Mouse (Mus musculus): ENCODE measurements at regions not wholly inside any gene's neighbourhood (a gene's known extent, or its start where the extent isn't known, plus 50 kb on each side); places are given as distances from the start of the nearest gene placed in this dataset.

DNA sequence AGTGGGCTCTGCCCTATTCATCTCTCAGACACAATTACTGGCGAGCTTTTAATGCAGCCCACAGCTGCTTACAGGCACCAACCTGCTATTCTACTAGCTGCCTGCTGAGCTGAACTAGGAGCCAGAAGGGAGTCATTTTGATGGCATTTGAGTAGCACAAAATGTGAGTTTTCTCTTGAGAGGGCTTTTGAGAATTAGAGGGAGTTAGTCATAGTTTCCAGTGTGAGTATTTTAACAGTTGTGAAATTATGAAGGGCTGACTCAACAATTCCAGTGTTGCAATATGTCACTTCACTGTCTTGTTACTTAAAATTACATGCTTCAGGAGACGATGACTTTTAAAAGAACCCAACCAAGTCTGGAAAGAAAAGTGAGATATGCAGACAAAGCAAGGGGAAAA, 54.4 kb upstream of the Ly86 start:
- DNase-seq (ENCODE audit: low spot score in 2 of 2) = no peak

DNA sequence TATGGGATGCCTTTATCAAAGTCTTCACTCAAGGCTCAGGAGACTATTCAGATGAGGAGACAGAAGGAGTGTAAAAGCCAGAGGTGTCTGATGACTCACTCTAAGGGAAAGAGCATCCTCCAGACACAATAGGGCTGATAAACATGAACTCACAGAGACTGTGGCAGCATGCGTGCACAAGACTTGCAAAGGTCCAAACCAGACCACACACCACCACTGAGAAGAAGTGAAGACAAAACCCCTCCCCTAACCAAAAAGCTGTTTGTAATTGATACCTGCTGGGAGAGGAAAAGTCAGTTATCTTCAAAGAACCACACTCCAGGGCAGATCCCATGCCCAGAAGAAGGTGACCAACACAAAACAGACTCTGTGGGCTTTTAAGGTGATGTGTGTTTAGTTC, 56.0 kb upstream of the Ly86 start:
- DNase-seq (ENCODE audit: low spot score in 2 of 2) = no peak

DNA sequence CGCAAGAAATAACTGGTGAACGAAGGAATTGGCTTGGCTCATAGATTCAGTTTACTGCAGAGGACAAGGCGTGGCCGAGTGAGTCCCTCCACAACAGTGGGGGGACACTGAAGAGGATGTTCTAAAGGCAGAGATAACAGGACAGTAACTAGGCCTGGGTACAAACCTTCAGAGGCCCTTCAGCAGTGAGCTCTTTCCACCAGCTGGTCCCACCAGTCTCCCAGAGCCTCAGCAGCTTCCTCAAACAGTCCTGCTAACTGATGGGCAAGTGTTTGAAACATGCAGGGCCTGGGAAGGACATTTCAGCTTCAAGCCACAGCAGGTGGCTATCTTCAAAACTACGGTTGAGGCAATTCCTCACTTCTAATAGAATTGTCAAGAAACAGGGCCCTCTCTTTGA, 62.5 kb upstream of the Ly86 start:
- no peak for DNase-seq (ENCODE audit: low spot score in 2 of 2)

DNA sequence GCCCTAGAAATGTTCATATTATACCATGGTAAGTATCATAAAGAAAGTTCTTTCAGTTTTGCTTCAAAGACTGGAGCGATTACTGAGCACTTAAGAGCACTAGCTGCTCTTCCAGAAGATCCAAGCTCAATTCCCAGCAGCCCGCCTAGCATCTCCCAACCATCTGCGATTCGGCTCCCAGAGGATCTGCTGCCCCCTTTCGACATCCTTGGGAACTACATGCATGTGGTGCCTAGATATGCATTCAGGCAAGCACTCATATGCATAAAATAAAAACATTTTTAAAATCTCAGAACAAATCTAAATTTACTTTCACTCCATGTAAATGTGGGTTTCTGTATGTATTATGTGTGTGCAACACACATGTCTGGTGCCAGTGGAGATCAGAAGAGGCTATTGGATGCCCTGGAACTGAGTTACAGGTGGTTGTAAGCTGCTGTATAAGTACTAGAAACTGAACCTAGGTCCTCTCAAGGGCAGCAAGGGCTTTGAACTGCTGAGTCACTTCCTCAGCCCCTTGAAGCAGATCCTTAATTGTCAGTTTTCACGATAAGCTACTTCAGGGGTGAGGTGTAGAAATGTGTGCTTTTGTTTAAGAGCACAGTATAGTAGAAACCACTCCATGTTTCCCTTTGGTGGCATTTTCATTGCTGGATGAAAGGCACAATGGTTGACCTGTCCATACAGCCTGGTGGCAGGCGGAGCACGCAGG, 65.8 kb upstream of the Ly86 start:
- no peak for DNase-seq (ENCODE audit: low spot score in 2 of 2)

DNA sequence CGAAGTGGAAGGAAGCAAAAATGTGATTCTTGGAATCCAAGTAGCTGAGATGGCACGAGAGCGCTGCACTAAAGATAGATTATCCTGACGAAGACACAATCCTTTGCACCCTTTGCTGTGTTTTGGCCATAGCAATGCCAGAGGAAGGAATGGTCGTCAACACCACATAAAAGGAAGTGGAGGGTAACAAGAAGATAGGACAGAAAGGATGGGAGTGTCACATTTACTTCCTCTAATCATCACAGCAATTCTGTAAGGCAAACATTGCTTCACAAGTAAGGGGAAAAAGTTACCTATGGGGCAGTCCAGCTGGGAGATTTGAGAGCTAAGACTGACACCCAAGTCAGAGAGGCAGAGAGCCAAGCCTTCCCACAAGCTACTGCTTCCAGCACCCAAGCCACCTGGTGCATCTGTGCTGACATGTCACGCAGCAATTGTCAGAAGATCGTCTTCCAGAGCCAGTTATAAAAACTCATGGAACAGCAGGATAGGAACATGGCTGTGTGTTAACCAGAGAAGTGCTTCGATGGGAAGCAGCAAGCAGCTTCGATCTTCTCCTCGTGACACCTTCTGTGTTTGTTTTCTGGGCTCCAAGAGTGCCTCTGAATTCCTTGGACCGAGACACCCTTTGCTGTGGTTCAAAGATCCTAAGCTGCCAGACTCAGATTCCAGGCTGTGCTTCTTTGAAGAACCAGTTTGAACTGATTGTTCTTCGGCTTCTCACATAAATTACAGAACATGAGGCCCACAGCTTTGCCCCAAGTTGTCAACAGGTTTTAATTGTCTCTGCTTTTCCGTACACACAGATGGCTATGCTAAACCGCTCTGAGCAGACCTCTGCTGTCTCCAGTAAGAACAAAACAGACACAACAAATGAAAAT, 95.2 kb upstream of the Ly86 start:
- DNase-seq (ENCODE audit: low spot score in 2 of 2) = no peak

DNA sequence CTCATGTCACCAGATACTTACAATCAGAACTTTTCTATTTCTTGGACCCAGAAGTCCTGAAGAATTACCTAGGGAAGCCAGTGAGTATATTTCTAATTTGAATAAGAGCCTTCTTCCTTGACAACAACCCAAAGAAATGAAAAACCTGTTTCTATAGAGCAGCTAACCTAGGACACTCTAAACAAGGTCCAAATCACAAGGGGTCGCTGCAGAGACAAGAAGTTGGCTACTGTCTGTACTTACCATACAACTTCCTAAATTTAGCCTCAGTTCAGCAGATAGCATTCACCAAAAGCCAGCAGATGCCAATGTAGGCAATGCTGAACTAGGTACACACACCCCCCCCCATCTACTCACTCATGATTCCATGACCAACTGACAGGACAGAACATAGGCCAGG, 96.3 kb upstream of the Ly86 start:
- no peak for DNase-seq (ENCODE audit: low spot score in 2 of 2)

DNA sequence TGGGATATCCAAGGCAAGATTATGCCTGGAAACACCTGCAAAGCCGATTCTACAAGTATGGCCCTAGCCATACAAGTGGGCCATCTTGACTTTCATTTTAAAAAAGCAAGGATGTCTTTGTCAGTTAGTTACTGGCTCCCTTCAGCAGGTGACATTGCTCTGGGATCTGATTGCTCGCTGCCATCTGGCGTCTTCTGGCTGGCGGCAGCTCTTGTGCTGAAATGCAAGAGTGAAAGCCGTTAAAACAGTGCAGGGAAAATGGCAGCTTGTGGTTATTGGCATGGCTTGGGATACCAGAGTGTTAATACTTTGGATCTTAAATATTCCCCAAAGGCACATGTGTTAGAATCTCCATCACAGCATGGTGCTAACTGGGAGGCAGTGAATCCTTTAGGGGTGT, 105.0 kb upstream of the Ly86 start:
- no peak for DNase-seq (ENCODE audit: low spot score in 2 of 2)

DNA sequence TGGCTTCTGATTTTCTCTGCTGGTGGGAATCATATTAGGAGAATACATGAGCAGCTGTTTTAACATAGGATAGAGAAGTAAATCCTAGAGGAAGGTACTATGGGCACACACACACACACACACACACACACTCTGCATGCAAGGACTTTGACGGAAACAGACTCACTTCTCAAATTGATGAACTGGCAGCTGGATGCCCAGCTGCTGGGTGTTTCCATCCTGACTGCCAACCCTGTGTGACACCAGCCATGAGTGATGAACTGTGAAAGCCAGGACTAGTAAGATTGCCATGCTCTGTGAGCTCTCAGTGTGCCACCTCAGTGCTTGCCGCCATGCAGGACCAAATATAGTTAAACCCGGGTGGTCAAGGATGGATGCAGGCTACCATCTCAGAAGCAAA, 107.7 kb upstream of the Ly86 start:
- DNase-seq (ENCODE audit: low spot score in 2 of 2) = no peak

DNA sequence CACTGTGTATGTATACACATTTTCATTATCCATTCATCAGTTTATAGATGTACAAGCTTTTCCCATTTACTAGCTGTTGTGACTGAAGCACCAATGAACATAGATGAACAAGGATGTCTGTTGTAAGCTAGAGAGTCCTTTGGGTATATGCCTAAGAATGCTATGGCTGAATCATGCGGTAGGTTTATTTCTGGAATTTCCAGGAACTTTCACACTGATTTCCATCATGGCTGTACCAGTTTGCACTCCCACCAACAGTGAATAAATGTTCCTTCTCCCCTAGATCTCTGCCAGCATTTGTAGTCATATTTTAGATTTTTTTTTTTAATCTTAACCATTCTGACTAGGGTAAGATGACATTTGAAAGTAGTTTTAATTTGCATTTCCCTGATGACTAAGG, 119.2 kb upstream of the Ly86 start:
- no peak for DNase-seq (ENCODE audit: low spot score in 2 of 2)

DNA sequence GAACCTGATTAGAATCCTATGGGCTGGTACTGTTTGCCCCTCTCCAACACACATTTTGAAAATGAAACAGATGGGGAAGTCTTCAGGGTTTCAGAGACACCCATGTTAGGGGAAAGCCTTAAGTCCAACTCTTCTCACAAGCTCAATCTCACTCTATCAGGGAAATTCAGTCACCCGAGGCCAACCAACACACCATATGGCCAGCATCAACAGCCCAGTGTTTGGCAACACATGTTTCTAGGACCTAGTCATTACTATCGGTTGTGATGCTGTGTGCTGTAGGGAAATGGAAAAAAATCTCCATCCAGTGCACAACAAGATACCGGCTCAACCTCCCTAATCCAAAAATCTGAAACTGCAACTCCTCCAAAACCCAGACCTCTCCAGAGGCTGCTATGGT, 124.6 kb upstream of the Ly86 start:
- no peak for DNase-seq (ENCODE audit: low spot score in 2 of 2)

DNA sequence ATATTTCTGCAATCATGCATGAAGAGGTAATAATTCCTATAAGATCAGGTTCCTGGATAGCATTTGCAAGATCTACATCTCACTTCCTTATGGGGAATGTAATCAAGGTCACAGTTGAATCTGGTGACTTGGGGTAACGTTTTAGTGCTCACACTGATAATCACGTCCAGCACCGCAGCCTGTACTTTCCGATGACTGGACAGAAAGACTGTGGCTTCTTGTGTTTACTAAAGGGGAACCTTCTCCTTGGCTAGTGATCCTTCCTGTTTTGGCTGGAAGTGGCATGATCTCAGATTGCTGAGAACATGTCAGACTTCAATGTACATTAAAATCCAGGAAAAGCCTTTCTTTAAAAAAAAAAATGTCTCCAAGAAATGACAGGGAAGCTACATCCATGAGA, 126.4 kb upstream of the Ly86 start:
- DNase-seq (ENCODE audit: low spot score in 2 of 2) = no peak

DNA sequence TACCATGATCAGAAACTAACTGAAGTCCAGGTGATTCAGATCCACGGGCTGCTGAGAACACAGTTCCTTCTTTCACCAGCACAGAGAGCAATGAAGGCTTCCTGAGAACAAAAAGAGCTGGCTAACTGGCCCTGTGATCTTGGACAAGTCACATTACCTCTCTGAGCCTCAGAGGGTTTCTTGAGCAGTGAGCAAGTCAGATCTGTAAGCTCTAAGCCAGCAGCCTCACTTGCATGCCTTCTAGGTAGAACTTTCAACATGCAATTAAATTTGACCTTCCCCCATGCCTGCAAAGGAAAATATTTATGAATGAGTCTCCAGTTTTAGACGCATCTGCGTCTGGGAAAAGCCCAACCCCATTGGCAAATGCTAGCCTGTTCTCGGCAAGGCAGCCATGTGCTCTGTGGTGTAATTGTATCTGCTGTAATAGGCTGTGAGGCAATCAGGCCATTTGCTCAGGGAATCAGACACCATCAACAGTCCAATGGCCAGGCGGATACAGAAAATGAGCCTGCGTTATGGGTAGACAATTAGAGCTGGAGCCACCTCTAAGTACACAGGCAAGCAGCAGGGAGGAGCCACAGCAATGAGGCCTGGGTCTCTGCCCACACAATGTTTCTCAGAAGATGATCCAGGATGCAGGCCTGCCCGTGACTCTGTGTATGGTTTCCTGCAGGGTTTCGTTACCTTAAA, 130.3 kb upstream of the Ly86 start:
- peak; percentile 18 to 27 for DNase-seq (ENCODE audit: low spot score in 2 of 2)

DNA sequence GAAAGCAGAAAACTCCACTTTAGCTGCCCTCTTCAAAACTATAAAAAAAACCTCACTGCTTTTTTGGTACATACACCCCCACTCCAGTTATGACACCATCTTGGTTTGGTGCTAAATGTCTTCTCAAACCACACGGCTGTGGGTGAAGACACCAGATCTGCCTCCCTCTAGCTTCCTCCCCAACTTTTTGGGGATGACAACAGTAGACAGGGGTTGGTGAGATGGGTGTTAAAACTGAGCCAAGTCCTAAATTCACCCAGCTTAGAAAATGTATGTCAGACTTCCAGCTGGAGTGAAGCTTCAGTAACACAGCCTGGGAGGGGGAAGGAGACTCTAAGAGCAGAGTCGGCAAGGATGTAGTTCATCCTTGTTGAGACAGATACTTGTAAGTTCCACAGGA, 147.1 kb upstream of the F13a1 start:
- no peak for DNase-seq (ENCODE audit: low spot score in 2 of 2)

DNA sequence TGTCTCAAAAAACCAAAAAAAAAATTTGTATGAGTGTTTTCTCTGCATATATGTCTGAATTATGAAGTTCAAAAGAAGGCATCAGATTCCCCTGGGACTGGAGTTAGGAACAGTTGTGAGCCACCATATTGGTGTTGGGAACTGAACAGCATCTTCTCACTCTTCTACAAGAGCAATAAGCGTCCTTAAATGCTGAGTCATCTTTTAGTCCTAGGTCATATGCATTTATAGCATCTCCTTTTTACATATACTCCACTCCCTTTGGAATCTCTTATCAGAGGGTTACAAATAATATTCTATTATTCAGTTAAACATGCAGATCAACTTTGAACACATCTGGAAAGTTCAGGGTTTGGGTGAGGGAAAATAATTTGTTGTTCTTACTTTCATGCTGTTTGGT, 145.8 kb upstream of the F13a1 start:
- DNase-seq (ENCODE audit: low spot score in 2 of 2) = no peak

DNA sequence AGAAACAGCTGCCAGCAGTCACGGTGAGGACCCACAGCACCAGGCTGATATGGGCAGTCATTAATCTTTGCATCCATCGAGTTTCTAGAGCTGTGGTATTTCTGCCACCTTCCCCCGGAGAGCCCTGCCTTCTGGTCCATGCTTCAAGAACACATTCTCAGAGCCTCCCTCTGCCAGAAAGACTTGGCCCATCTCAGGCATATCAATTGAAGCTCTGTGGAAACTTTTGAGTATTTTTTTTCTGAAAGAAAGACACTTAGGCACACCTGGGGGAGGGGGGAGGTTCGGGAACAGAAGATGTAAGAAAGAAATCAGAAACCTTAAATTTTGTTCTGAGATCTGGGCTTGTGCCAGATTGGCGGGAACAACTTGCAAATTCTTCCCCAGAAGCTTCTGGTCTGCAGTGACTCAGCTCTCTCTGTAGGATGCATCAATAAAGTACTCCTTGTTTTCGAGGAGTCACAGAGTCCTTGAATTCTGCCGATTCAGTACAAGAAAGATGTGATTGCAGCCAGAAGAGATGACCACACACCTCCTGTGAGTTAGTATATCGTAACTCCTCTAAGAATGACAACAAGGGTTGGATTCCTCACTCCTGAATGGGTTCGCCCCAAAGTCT, 131.2 kb upstream of the F13a1 start:
- DNase-seq (ENCODE audit: low spot score in 2 of 2) = no peak

DNA sequence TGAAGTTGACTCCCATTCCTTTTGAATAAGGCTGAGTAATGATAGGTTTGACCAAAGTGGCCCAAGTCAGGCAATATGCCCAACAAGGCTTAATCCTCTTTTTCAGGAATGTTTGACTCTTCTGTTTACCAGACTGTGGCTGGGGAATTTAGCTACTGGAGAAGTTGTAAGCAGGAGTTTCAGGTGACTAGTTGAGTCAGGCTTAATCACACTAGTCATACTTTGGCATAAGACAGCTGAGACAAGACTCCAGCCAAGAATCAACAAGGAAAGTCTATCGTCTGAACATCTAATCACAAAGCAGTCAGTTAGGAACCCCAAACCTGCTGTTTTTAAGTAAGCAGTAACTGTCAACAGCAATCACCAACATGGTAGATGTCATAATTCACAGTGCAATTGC, 126.5 kb upstream of the F13a1 start:
- DNase-seq (ENCODE audit: low spot score in 2 of 2) = no peak

DNA sequence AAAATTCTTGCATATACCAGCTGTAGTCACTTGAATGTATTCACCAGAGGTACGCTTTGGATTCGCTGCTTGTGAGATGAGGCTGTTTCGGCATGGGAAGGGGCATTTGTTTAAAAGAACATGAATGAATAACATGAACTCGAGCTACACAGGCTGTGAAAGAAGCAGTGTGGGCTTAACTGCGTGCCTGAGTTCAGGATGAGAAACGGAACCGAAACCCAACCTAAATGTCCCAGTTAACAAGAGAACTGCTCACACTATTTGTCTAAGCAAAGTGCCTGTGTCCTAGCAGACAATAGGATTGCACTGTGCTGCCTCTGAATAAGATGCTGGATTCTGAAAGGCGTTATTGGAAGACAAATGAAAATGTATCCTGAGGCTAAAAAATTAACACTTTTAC, 126.0 kb upstream of the F13a1 start:
- no peak for DNase-seq (ENCODE audit: low spot score in 2 of 2)

DNA sequence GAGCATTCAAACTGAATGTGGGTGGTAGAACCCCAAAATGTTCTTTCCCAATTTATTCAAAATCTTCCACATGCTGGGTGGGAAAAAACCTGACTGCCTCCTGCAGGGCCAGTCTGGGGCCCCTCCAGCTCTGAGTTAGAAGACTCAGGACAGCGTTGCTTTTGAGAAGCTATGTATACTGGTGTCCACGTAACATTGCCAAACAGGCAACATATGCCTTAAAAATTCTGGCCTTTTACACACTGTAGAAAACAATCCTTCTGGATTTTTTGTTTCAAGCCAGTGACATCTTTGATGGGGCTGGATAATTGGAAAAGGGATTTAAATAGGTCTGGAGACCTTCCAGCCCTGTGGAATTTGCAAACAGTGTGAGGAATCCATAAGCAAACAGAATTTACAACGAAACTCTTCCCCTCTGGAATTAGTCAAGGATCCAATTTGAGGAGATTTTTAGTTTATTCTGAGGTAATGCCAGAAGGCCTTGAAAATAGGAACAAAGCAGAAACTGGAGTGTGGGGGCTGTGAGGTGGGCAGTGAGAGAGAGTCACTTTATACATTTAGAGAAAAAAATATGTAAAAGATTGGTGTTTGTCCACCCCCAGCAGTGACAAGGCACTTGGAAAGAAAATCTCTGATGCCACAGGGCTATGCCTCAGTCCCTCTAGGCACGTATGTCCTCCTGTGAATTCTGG, 108.9 kb upstream of the F13a1 start:
- DNase-seq (ENCODE audit: low spot score in 2 of 2) = no peak

DNA sequence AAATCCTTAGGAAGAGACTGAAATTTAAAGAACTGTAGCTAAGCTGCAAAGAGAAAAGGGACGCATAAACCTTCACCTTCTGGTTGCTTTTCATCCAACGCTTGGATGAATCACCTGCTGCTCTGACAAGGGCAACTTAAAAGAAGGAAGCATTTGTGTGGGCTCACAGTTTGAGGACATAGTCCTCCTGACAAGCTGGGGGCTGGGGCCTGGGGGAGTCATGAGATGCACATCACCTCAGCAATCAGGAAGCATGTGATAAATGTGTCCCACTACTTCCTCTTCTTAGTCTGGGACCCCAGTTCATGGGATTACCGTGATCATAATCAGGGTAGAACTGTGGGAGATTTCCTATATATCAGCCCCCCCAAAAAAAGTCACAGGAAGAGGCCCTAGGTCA, 107.8 kb upstream of the F13a1 start:
- no peak for DNase-seq (ENCODE audit: low spot score in 2 of 2)

DNA sequence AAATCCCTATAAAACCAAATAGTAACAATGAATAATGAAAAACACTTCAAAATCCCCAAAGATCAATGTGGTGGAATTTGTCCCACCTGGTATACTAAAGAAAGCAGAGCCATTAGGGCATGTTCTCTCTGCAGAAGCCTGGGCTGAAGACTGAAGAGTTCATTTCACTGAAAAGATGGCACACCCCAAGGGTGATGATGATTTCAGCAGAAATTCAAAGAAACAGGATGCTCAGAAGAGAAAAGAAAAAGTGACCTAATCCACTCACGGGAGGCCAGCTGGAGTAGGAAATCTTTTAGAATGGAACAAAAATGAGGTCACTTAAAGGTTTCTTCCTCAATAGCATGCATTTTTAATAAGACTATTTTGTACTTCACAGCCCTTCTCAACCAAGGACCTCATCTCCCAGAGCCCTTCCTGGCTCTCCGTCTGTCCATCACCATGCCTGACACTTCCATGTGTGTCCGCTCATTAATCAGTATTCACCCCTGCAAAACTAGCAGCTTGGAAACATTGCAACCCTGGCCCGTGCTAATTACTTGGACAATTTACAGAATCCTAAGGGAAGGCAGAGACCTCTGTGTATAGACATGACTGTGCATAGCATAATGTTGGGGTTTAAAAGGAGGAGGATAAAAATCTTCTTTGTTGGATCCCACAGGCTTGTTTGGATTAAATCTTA, 101.9 kb upstream of the F13a1 start:
- DNase-seq (ENCODE audit: low spot score in 2 of 2) = peak in 1 of 2 experiments; percentile 4

DNA sequence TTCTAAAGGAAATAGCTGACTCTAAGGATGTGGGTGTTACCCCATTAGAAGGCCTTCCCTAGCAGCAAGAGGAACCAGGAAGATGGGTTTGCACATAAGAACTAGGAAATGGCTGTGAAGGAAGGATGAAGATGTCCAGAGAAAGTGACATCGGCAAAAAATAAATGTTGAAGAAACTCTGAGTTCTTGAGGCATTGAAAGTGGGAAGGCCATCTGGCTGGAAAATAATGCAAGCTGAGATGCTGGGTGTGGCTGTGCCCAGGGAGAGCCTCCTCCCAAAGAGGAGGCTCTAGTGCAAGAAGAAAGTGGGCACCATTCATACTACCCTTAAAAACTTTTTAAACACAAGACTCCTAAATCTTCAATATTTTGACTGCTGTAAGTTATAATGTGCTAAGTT, 99.9 kb upstream of the F13a1 start:
- no peak for DNase-seq (ENCODE audit: low spot score in 2 of 2)
